Mouse (Mus musculus) kidney, embryonic 14.5 days (tissue): ENCODE measurements around the gene Fndc1. TPM values are rescaled to one million over a fixed set of nuclear protein-coding genes. Genes with fewer than 3 reads are reported as not detected.

Source experiments
- ATAC-seq: fragments of 200-750 bp; cut with Nextera tagmentation; 2 replicates; pipeline ENCODE4 v1.8.0; 2017; ENCODE audit warnings: moderate number of reproducible peaks, mild to moderate bottlenecking, moderate TSS enrichment, moderate library complexity; ENCODE audit not compliant: low FRiP score, low TSS enrichment
- H3K27ac ChIP-seq: fragments of 300-500 bp; sonication (generic); 2 replicates; pipeline ENCODE4 v1.5.1; 2014; ENCODE audit warnings: low read depth, mild to moderate bottlenecking, low read length, moderate library complexity, mixed read lengths
- H3K27me3 ChIP-seq: fragments of 300-500 bp; sonication (generic); 2 replicates; pipeline ENCODE4 v1.6.1; 2014; ENCODE audit warnings: mild to moderate bottlenecking, low read length; ENCODE audit not compliant: control insufficient read depth, insufficient read depth
- H3K36me3 ChIP-seq: fragments of 300-500 bp; sonication (generic); 2 replicates; pipeline ENCODE4 v1.6.1; 2014; ENCODE audit warnings: low read length, mixed read lengths; ENCODE audit not compliant: control insufficient read depth, insufficient read depth
- H3K4me1 ChIP-seq: fragments of 300-500 bp; sonication (generic); 2 replicates; pipeline ENCODE4 v1.6.1; 2014; ENCODE audit warnings: low read length, mixed read lengths; ENCODE audit not compliant: control insufficient read depth, insufficient read depth
- H3K4me2 ChIP-seq: fragments of 300-500 bp; sonication (generic); replicated peaks from 2 replicates; pipeline ENCODE4 v1.6.1; 2014; ENCODE audit warnings: low read depth, mild to moderate bottlenecking, low read length
- H3K4me3 ChIP-seq: fragments of 300-500 bp; sonication (generic); 2 replicates; pipeline ENCODE4 v1.5.1; 2014; ENCODE audit warnings: mild to moderate bottlenecking, low read length
- H3K9ac ChIP-seq: fragments of 300-500 bp; sonication (generic); 2 replicates; pipeline ENCODE4 v1.6.1; 2014; ENCODE audit warnings: low read depth, mild to moderate bottlenecking, low read length, moderate library complexity
- H3K9me3 ChIP-seq: fragments of 300-500 bp; sonication (generic); 2 replicates; pipeline ENCODE4 v1.6.1; 2016; ENCODE audit warnings: low read length; ENCODE audit not compliant: control insufficient read depth
- WGBS: fragments of 180-500 bp; shearing (Covaris S2); extraction: QIAGEN DNeasy Blood & Tissue Kit; methylation state at CpG from one replicate; pipeline ENCODE4 v1.1.7; 2014; 5-methylcytosine and 5-hydroxymethylcytosine counted together
- polyA plus RNA-seq: library from polyadenylated mRNA; unstranded; fragments of >200 nt; fragmentation: Nextera tagmentation; extraction: Ambion mirVana; gene quantifications from 2 replicates; pipeline ENCODE4 v1.2.1, GENCODE M21; 2014

Gene Fndc1
- polyA plus RNA-seq, 1 experiment from 2014 or later: 0.11 TPM

DNA sequence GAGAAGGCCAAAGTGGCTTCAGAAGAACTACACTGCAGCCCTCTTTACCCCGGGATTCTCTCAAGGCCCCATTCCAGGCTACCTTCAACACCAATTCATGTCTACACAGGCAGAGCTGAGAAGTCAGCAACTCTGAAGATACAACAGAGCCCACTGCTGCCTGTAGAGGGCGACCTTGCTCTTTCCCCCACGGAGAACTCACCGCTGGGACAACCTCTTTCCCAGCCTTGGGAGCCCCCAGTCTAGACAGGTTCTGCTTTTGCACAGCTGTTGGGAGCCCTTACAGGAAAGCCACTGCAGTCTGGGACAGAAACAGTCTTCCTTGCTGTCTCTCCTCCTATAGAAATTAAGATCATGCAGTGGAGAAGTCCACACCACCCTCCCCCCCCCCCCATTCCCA is 41.5 kb upstream of the Fndc1 start:
- peak; percentile 72 for ATAC-seq
- H3K9ac ChIP-seq: no peak overlapping the region
- H3K4me3 ChIP-seq: no peak overlapping the region
- H3K27ac ChIP-seq: no peak overlapping the region
- WGBS: 14% methylated on average over 4 of the region's 4 CpGs
- no peaks in the 10 kb centered on the region for H3K27me3 ChIP-seq
- no peaks in the 10 kb centered on the region for H3K9me3 ChIP-seq
- H3K4me1 ChIP-seq: no peaks in the 10 kb centered on the region
- no peak overlapping the region for H3K4me2 ChIP-seq
- no peaks in the 10 kb centered on the region for H3K36me3 ChIP-seq

DNA sequence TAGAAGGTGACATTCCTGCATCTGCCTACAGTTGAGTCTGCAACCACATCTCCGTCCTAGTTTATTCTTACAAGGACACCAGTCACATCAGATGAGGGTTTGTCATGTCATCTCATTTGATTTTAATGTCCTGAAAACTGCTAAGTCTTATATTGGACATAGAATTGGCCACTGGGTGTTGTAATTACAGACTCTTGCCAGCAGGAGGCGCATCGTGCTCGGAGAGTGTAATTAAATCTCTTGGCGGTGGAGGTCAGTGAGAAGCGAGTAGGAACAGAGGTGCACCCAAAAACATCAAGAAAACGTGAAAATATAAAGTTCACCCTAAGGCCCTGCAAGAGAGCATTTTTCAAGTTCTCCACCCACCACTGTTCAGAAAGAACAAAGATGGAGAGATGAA is 37.6 kb upstream of the Fndc1 start:
- Histone ChIP-seq H3K9ac (no peak overlapping the region), H3K4me2 (no peak overlapping the region), H3K9me3 (no peaks in the 10 kb centered on the region), H3K36me3 (no peaks in the 10 kb centered on the region), H3K27ac (no peak overlapping the region), H3K4me3 (no peak overlapping the region), H3K27me3 (no peaks in the 10 kb centered on the region), H3K4me1 (no peaks in the 10 kb centered on the region)
- 26% methylated on average over 7 of the region's 7 CpGs for WGBS
- ATAC-seq: no peak

DNA sequence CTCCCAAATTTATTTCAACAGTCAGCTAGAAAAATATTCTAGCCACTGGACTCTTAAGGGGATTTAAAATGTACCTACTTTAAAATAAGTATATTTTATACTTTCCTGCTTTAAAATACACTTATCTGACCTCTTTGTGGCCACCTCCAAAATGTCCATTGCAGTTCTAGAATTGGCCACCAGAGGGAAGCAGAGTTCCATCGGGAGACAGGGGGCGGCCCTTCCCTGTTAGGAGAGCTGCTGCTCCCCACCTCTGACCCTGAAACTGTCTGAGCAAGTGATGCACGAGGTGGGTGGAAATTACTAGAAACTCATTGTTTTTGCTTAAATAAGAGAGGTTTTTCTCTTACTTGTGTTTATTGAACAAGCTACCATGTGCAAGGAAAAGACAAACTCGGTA is 36.6 kb upstream of the Fndc1 start:
- Histone ChIP-seq H3K36me3 (no peaks in the 10 kb centered on the region), H3K27ac (no peak overlapping the region), H3K9me3 (no peaks in the 10 kb centered on the region), H3K4me3 (no peak overlapping the region), H3K27me3 (no peaks in the 10 kb centered on the region), H3K4me1 (no peaks in the 10 kb centered on the region), H3K9ac (no peak overlapping the region), H3K4me2 (no peak overlapping the region)
- WGBS: 25% methylated on average over 4 of the region's 4 CpGs
- ATAC-seq: no peak

DNA sequence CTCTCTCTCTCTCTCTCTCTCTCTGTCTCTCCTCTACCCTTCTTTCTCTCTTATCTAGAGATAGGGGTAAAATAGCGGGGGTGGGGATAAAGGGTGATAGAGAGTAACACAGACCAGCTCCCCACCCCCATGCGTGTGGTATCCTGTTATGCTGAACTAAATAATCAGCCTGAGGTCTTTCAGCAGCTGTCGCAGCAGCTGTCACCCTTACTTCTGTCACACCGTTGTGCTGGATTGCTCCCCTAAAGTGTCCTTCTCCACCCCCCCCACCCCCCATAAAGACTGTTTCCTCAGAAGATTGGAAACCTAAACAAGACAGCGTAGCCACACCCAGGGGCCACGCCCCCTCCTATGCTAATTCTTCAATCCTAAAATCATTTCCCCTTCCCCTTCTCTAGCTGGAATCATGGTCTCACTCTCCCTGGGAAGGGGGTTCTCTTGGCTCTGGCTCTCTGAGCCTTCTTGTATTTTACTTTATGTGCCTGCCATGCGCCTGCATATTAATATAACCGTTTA is 33.8 kb upstream of the Fndc1 start:
- 51% methylated on average over 8 of the region's 8 CpGs for WGBS
- Histone ChIP-seq H3K4me2 (no peak overlapping the region), H3K4me1 (no peaks in the 10 kb centered on the region), H3K27me3 (no peaks in the 10 kb centered on the region), H3K27ac (no peak overlapping the region), H3K9ac (no peak overlapping the region), H3K9me3 (no peaks in the 10 kb centered on the region), H3K4me3 (no peak overlapping the region), H3K36me3 (no peaks in the 10 kb centered on the region)
- no peak for ATAC-seq

DNA sequence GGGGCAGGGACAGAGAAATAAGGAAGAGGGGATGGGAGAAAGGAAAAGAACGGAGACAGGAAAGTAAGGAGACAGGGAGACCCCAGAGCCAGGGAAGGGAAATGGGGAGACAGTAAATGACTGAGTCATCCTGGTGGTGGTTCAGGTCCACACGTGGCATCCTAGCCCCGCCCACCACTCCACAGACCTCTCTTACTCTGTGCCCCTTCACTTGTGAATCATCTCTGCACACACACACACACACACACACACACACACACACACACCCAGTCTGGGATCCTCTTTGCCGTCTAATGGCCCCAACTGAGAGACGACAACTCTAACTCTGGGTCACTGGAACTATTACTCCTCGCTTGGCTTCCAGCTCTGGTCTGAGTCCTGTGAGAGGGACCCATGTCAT is 30.6 kb upstream of the Fndc1 start:
- Histone ChIP-seq H3K9me3 (0 out of 2 replicates have a peak, but pooled peaks cover 2% of the 10 kb centered on the region), H3K36me3 (no peaks in the 10 kb centered on the region), H3K9ac (no peak overlapping the region), H3K27me3 (no peaks in the 10 kb centered on the region), H3K4me3 (no peak overlapping the region), H3K27ac (no peak overlapping the region), H3K4me1 (no peaks in the 10 kb centered on the region), H3K4me2 (no peak overlapping the region)
- WGBS: 61% methylated on average over 6 of the region's 6 CpGs
- ATAC-seq: no peak

DNA sequence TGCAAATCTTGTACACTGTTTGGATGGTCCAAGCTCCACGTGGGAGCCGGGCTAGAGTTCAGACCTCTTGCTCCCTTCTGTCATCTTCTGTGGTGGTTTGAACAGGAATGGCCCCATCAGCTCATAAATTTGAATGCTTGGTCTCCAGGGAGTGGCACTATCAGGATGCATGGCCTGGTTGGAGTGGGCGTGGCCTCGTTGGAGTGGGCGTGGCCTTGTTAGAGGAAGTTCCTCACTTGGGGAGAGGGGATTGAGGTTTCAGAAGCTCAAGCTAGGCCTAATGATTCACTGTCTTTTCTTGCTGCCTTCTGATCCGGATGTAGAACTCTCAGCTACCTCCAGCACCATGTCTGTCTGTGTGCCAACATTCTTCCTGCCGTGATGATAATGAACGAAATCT is 28.7 kb upstream of the Fndc1 start:
- H3K4me2 ChIP-seq: no peak overlapping the region
- no peaks in the 10 kb centered on the region for H3K36me3 ChIP-seq
- no peaks in the 10 kb centered on the region for H3K27me3 ChIP-seq
- ATAC-seq: no peak
- H3K9ac ChIP-seq: no peak overlapping the region
- no peak overlapping the region for H3K4me3 ChIP-seq
- no peak overlapping the region for H3K27ac ChIP-seq
- H3K4me1 ChIP-seq: no peaks in the 10 kb centered on the region
- H3K9me3 ChIP-seq: 0 out of 2 replicates have a peak, but pooled peaks cover 2% of the 10 kb centered on the region
- 70% methylated on average over 8 of the region's 8 CpGs for WGBS

DNA sequence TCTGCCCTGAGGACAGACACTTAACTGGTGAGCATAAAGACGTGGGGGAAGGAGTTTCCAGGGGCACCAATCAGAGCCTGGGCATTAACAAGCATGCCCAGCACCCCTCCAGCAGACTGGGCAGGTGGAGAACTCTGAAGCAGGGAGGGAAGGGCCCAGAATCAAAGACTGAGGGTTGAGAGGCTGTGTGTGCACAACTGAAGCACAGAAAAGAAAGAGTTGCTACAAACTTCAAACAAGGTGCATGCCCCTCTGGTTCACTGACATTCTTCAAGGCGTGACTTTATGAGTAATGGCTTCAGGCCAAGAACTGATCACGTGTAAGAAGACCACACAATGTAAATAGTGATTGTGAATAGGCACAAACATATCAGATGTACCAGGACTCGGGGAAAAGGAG is 24.9 kb upstream of the Fndc1 start:
- H3K4me2 ChIP-seq: no peak overlapping the region
- H3K27me3 ChIP-seq: no peaks in the 10 kb centered on the region
- 27% methylated on average over 4 of the region's 4 CpGs for WGBS
- H3K4me3 ChIP-seq: no peak overlapping the region
- no peak overlapping the region for H3K9ac ChIP-seq
- no peaks in the 10 kb centered on the region for H3K4me1 ChIP-seq
- no peaks in the 10 kb centered on the region for H3K36me3 ChIP-seq
- H3K9me3 ChIP-seq: 0 out of 2 replicates have a peak, but pooled peaks cover 2% of the 10 kb centered on the region
- ATAC-seq: no peak
- H3K27ac ChIP-seq: no peak overlapping the region

DNA sequence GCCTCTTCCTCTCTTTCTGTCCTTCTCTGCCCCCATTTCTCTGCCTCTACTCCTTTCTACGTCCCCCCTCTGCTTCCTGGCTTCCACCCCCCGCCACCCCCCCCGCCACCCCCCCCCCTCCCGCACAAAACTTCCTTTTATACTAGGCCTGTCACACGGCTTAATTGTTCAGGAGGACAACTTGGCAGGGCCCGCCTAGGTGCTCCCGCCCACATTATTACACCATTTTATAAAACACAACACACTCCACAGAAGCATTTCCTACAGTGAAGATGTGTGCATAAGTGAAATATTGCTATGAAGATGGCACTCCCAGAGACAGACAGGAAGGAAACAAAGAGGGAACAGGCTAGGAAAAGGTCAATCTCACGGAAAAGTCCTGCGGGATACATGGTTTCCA is 24.4 kb upstream of the Fndc1 start:
- no peak overlapping the region for H3K27ac ChIP-seq
- H3K9me3 ChIP-seq: 0 out of 2 replicates have a peak, but pooled peaks cover 2% of the 10 kb centered on the region
- no peaks in the 10 kb centered on the region for H3K36me3 ChIP-seq
- H3K4me1 ChIP-seq: no peaks in the 10 kb centered on the region
- WGBS: 64% methylated on average over 9 of the region's 9 CpGs
- H3K9ac ChIP-seq: no peak overlapping the region
- H3K4me3 ChIP-seq: no peak overlapping the region
- no peak overlapping the region for H3K4me2 ChIP-seq
- H3K27me3 ChIP-seq: no peaks in the 10 kb centered on the region
- no peak for ATAC-seq

DNA sequence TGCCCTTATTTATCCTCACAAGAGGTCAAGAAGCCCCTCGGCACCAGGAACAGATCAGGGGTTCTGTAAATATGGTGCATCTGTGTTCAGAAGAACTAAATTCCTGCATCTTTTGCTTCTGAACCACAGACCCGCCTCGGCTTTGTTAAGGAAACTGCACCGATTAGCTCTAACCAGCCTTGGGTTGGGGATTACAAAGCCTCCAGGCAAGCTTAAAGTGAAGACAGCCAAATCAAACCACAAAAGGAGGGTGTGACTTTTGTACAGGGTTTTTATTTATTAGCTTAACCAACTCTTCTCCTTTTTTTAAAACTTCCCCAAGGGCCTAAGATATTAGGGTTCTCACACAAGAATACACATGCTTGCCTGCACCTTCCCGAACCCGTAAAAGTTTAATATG is 23.1 kb upstream of the Fndc1 start:
- Histone ChIP-seq H3K27me3 (no peaks in the 10 kb centered on the region), H3K36me3 (no peaks in the 10 kb centered on the region), H3K9ac (no peak overlapping the region), H3K9me3 (0 out of 2 replicates have a peak, but pooled peaks cover 2% of the 10 kb centered on the region), H3K4me1 (no peaks in the 10 kb centered on the region), H3K4me2 (no peak overlapping the region), H3K4me3 (no peak overlapping the region), H3K27ac (no peak overlapping the region)
- ATAC-seq: no peak
- WGBS: 76% methylated on average over 6 of the region's 6 CpGs
